Mouse (Mus musculus) adrenal gland, adult 10 weeks (tissue): Measurements from ENCODE around the gene Agbl4. TPM values are rescaled to one million over a fixed set of nuclear protein-coding genes. Genes with fewer than 3 reads are reported as not detected.

Experiments used
- polyA plus RNA-seq: library from polyadenylated mRNA; stranded (reverse); fragments of 350-450 nt; fragmentation: Illumina TruSeq; extraction: RNeasy Lipid Tissue Mini Kit (QIAGEN cat#74804); gene quantifications from one replicate; pipeline ENCODE4 v1.2.3, GENCODE M21; 2014; ENCODE audit warnings: low read depth, low replicate concordance

The Agbl4 gene
- polyA plus RNA-seq, result 1.9 TPM

DNA sequence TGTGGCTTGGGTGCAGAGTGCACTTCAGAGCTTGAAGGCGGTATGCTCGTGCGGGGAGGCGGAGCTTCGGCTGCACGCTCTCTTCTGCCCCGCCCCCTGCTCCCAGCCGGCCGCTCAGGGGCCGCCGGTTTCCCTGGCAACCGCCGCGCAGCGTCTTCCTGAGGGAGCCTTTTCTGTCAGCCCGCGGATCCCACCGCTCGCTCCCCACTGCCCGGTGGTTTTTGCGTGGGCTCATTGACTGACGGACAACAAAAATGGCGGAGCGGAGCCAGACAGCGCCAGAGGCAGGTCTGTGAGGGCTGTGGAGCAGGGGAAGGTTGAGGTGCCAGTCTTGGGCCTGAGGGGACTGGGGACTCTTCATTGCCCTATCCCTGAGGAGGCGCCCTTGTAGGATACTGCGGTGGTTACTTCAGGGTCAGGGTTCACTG, at the start of gene Agbl4:
Gene Agbl4, plus strand, starts transcription at position 44 of the 428 bp plus-strand sequence.

DNA sequence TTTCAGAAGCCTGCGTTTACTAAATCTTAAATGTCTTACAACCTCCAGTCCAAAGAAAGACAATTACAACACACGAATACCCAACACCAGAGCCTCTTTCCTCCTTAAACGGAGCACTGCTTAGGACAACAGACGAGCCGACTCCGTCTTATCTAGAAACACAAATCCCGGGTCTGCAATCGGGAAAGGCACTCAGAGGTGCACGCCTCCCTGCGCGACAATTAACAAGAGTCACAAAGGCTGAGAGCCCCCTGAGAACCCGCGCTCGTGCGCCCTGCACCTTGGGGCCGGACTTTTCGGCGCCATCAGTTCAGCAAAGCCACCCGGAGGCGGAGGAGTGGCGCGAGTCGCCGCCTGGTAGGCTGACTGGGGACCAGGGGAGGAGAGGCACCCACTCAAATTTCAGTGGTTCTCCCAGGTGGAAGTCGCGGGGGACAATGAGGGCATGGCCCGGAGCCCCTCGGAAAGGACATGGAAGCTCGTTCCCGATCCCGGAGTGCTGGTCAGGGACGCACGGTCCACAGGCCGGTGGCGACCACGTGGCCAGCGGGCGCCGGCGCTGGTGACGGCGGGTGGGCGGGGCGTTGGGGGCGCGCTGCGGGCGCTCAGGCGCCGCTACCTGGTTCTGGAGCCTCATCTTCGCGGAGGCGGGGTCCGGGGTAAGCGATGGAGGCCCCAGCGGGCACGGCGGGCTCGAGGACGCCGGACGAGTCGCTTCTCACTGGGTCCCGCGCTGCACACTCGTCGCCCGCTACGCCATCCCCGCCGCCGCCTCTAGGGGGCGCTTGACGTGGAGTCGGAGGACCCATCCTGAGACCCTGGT, 46.1 kb upstream of the Agbl4 start, which contains the start of gene Elavl4:
Gene Elavl4, minus strand, starts transcription at position 732 of the 823 bp plus-strand sequence.

DNA sequence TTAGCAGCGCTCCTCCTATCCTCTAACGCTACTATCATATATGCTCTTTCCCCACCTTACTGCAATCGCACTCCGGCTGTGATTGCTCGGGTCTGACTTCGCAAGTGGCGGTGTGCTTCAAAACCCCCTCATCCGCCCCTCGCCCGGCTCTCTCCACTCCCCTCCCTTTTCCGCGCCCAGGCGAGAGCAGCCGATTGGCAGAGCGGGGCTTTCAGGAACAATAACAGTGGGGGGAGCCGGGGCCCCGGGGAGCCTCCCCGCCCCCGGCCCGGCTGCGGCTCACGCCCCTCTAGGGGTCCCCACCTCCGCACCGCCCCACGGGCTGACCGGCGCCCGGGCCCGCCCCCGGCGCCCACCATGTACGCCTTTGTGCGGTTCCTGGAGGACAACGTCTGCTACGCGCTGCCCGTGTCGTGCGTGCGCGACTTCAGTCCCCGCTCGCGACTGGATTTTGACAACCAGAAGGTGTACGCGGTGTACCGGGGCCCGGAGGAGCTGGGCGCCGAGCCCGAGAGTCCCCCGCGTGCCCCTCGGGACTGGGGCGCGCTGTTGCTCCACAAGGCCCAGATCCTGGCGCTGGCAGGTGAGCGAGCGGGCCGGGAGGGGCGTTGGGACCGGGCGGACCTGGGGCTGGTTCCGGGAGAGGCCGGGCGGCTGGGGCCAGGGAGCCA, 1017.5 kb downstream of the Agbl4 start, which contains the start of gene Bend5:
Gene Bend5, plus strand, starts transcription at position 189 of the 671 bp plus-strand sequence.

Other genes starting within 250 kb of the Agbl4 start
- gene Elavl4, start 45.8 kb upstream of the Agbl4 start, polyA plus RNA-seq, result 8.3 TPM